Mouse (Mus musculus) thymus, postnatal 25 days (tissue): Measurements from ENCODE around the gene Il12rb2.
A peak's percentile ranks its signal among the peaks of the same experiment; 100 is the strongest.

Experiments
- DNase-seq: peaks from one replicate; pipeline ENCODE4 v3.0.0; 2022

The Il12rb2 gene

DNA sequence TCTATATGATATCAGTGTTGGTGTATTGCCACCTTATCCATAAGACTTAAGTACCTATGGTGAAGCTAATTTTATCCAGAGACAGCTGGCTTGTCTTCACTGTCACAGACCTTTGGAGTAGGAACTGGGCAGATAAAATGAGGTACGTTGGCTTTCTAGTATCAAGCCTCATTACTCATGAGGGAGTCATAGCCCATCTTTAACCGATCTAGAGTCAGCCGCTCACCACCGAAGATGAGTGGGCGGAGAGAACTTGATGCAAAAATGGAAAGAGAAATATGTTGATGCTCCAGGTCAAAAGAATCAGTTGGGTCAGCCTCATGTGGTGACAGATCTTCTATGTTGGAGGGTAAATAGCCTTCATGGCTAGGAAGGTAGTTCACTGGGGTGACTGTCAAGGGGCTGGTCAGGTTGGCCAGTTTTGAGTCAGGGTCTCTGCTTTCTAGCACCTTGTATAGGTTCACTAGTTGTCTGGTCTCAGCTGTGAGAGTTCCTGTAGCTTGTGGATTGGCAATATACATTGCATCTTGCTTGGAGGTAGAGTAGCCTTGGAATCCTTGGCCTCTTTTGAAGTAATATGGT, 83.9 kb downstream of the Il12rb2 start:
- DNase-seq: no peak

DNA sequence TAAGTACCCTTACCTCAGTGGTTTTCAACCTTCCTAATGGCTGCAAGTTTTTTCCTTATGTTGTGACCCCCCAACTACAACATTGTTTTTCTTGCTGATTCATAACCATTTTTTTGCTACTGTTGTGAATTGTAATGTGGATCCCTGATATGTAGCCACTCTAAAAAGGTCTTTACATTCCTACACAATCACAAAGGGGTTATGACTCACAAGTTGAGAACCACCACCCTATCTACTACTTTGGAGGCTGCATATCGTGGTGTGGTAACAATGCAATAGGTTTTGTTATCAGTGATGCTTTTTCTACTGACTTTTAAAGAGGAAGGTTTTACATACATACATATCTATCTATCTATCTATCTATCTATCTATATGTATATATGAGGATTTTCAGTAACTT, 93.1 kb downstream of the Il12rb2 start:
- no peak for DNase-seq

DNA sequence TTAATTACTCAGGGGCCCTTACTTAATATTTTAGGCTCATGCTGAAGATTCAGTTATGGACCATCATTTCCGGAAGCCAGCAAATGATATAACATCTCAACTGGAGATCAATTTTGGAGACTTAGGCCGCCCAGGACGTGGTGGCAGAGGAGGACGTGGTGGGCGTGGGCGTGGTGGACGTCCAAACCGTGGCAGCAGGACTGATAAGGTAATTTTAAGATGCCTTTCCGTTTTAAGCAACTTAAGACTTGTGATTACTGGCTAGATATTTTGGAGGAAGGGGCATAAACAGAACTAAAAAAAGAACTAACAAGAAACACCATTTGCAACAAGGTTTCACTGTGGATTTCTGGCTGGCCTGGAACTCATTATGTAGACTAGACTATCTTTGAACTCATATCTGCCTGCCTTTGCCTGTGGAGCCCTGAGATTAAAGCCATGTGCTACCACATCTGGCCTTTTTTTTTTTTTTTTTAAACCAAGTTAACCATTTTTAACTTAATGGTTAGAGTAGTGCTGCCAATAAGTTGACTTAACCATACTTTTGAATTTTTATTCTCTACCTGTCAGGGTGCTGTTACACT, 94.3 kb downstream of the Il12rb2 start:
- DNase-seq: no peak

DNA sequence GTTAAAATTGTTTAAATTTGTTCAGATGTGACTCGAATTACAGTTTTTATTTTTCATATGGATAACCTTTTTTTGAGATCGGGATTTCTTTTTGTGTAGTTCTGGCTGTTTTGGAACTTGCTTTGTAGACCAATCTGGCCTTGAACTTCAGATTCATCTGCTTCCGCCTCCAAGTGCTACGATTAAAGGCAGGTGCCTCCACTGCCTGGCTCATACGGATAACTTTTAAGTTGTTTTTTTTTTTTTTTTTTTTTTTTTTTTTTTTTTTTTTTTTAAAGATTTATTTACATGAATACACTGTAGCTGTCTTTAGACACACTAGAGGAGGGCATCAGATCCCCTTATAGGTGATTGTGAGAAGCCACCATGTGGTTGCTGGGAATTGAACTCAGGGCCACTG, 98.0 kb downstream of the Il12rb2 start:
- DNase-seq: no peak

DNA sequence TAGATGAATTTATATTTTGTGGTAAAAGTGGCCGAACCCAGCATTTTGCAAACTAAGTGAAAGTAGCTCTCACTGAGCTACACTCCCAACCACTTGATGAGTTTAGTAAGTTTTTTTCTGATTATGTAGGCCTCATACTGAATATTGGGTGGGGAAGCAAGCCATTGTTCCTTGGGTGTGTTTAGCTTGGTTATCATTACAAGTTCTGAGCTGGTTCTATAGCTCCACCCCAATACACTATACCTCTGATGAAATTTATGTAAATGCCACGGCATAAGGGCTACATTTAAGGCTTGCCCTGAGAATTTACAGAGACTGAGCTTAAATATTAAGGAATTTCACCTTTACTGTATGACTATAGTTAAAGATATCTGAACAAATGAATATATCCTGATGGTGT, 106.5 kb downstream of the Il12rb2 start:
- DNase-seq: no peak

DNA sequence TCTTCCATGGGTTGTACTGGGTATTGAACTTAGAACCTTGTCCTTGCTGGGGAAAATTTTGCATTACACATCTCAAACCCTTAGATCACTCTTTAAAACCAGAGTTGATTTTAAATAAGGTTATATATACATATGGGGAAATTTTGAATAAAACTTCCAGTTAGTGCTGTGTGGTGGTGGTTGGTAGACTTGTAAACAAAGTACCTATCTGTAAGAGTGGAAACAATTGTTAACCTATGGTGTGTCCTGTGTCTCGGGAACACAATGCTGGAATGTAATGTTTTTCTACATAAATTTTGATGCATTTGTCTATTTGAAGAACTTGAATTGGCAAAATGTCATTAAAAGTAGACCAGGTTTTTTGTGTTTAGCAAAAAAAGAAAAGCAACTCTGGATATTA, 107.0 kb downstream of the Il12rb2 start:
- DNase-seq: no peak

DNA sequence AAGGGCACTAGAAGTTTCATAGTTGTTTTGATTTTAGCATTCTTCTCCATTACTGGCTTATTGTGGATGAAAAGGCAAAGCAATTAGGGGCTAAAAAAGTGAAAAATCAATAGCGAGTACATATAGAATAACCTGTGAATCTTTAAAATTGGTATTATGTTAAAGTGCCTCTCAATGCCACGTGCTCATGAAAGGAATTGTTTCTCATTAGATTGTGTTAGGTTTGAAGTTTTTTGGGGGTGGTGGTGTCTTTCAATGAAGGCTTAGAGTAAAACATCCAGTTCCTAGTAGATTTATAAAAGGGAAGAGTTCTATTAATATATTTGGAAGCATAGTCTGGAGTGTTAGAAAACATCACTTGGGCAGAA, 107.8 kb downstream of the Il12rb2 start:
- no peak for DNase-seq

DNA sequence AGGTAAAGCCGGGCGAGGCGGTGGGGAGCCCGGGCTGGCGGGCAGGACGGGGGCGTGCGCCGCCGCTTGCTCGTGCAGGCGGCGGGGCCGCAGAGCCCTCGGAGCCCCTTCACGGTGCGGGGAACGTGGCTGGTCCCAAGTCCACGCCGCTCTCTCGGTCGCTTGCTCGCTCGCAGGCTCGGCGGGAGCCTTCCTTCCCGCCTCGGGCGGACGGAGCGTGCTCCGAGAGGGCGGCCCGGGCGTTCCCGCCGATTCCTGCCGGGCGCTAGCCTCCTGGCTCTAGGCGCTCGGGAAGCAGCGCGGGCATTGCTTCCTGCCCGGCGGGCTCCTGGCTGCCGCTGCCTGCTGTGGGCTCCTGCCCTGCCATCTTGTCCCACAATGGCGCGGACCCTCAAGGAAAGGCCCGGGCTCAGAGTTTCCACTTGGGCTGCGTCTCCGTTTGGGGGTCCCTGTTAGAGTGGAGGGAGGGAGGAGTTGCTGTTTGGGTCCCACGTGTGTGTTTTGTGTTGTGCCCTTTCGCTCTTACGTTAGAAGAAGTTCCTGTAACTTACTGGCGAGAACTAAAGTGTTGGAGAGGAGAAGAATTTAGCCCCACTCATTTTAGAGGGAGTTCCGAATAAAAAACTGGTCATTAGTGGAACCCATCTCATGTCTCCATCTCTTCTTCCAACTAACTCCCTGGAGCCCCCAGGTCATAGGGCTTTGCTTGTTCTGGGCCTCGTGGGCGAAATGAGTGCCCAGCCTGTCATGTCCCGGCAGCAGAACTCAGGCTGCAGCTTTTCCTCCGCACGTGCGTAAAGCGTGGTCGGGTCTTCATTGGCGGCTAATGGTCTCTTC, 108.4 kb downstream of the Il12rb2 start:
- peak; percentile 55 for DNase-seq

DNA sequence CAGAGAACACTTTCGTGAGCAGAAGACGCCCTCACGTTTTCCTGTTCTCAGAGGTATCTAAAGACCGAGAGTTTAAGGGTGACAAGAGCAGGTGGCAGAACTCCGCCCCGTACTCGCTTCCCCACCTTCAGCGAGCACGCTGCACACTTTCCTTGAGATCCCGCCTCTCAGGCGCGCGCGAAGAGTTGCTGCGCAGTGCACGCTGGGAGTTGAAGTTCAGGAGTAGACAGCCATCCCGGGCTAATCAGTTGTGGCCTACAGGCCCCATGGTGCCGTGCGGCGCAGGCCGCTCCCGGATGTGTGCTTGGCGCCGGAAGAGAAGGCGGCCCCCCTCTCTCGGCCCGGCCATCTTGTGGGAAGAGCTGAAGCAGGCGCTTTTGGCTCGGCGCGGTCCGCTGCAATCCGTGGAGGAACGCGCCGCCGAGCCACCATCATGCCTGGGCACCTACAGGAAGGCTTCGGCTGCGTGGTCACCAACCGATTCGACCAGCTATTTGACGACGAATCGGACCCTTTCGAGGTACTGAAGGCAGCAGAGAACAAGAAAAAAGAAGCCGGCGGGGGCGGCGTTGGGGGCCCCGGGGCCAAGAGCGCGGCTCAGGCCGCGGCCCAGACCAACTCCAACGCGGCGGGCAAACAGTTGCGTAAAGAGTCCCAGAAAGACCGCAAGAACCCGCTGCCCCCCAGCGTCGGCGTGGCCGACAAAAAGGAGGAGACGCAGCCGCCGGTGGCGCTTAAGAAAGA, 109.2 kb downstream of the Il12rb2 start:
- peak; percentile 96 for DNase-seq

DNA sequence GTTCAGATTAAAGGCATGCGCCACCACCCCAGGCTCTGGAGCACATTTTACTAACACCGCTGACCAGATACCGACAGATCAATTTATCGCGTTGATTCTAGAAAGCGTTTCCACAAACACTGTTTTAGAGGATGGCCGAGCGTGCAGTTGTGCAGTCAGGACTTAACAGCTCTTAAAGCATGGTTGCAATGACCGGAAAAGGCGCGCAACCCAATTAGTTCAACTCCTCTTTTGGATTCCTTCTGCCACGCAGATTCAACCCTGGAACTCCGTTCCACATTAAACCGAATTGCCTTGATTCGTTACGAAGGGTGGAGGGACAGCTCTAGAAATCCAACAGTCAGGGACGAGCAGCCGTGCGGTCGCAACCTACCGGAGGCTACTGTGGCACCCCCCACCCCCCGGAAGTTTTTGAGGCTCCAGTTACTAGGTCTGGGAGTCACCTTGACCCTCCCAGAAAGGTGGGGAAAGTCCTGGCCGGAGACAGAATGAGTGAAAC, 109.8 kb downstream of the Il12rb2 start:
- DNase-seq: no peak

DNA sequence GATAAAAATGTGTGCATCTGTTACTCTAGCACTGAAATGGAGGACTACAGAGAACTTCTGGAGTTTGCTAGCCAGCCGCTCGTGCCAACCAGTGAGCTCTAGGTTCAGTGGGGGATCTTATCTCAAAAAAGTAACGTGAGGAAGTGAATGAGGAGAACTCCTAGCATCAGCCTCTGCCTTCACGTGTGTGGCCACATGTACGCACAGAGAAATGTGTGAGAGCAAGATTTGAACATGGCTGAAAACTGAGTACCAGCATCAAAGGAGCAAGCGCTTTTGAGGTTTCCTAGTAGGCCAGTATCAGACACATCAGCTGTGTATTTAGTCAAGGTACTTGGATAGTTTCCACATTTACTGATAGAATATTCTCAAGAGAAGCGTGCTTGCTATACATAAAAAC, 111.1 kb downstream of the Il12rb2 start:
- no peak for DNase-seq

DNA sequence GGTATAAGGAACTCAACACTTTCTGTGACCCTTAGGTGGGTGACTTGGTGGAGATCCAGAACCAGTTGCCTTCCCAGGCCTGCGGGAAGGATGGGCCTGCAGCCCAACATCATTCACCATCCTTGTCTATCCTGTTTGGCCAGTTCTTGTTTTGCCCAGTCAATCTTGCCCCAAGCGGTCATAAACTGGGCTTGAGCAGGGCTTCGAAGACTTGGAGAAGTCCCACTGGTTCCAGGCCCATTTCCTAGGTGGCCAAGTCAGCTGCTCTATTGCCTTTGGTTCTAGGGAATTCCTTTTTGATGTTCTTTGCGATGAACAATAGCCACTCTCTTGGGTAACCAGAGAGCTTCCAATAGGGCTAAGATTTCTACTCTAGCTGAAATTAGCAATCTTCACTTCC, 124.9 kb downstream of the Il12rb2 start:
- no peak for DNase-seq

DNA sequence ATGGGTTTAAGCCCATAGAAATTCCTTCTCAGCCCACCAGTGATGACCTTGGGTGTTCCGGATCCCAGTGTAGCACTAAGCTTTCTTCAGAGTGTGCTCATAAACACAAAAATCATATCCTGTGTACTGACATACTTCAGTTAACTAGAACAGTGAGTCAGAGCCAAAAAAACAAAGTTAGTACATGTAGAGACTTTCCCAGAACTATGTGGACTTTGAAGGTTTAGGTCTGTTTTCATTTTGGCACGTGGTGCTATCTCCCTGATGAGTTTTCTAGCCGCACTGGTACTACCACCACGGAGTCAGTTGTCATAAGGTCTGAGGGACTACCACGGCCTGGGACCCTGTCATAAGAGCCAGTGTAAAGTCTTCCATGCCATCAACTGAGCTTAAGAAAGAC, 131.5 kb downstream of the Il12rb2 start:
- no peak for DNase-seq

DNA sequence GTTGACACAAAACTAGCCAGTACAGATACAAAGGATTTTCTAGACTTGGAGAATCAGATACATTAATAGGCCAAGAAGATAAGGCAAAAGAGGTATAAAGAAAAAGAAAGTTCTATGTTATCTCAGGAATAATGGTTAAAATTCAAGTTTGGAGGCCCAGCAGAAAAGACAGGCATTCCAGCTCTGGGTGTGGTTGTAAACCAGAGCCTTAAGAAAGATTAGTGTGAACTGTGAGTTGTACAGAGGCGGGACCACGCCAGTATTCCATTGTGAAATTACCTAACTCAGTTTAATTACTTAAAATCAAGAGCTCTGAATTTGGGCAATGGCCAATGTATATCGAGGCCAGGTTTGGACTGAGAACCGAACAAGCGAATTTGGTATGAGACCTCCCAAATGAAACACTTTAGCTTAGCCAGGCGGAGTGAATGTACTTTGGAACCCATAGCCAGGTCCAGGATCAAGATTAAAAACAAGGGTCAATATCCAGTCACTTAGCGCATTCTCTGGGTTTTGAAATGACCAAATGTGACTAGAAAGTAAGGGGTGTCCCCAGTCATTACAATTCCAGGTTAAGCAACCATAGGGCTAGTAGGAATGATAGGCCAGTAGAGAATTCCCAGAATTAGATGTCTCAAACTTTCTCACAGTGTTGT, 132.1 kb downstream of the Il12rb2 start:
- DNase-seq: no peak
